Mouse (Mus musculus) midbrain, embryonic 10.5 days (tissue): Measurements from ENCODE around the gene Lrch1. TPM values are rescaled to one million over a fixed set of nuclear protein-coding genes. Genes with fewer than 3 reads are reported as not detected.

Experiments used
- DNase-seq: peaks from one replicate; pipeline ENCODE4 v3.0.0-alpha.2; 2017; ENCODE audit warnings: low spot score
- H3K27ac ChIP-seq: fragments of 300-500 bp; sonication (generic); replicated peaks from 2 replicates; pipeline ENCODE4 v1.5.1; 2016; ENCODE audit warnings: mild to moderate bottlenecking
- H3K27me3 ChIP-seq: fragments of 300-500 bp; sonication (generic); 2 replicates; pipeline ENCODE4 v1.6.1; 2016; ENCODE audit warnings: low read depth, mild to moderate bottlenecking; ENCODE audit not compliant: poor library complexity, severe bottlenecking
- H3K36me3 ChIP-seq: fragments of 300-500 bp; sonication (generic); 2 replicates; pipeline ENCODE4 v1.6.1; 2016; ENCODE audit warnings: mild to moderate bottlenecking, moderate library complexity
- H3K4me1 ChIP-seq: fragments of 300-500 bp; sonication (generic); 2 replicates; pipeline ENCODE4 v1.6.1; 2016
- H3K4me3 ChIP-seq: fragments of 300-500 bp; sonication (generic); 2 replicates; pipeline ENCODE4 v1.5.1; 2016; ENCODE audit warnings: mild to moderate bottlenecking, moderate library complexity
- H3K9me3 ChIP-seq: fragments of 300-500 bp; sonication (generic); replicated peaks from 2 replicates; pipeline ENCODE4 v1.6.1; 2016; ENCODE audit warnings: mild to moderate bottlenecking
- WGBS: fragments of 180-500 bp; shearing (Covaris S2); methylation state at CpG from one replicate; pipeline ENCODE4 v1.1.7; 2016; 5-methylcytosine and 5-hydroxymethylcytosine counted together
- polyA plus RNA-seq: library from polyadenylated mRNA; unstranded; fragments of >200 nt; fragmentation: Nextera tagmentation; extraction: Ambion mirVana; gene quantifications from 2 replicates; pipeline ENCODE4 v1.2.1, GENCODE M21; 2016

Gene Lrch1
- polyA plus RNA-seq, 1 experiment from 2014 or later = 6.4 TPM

DNA sequence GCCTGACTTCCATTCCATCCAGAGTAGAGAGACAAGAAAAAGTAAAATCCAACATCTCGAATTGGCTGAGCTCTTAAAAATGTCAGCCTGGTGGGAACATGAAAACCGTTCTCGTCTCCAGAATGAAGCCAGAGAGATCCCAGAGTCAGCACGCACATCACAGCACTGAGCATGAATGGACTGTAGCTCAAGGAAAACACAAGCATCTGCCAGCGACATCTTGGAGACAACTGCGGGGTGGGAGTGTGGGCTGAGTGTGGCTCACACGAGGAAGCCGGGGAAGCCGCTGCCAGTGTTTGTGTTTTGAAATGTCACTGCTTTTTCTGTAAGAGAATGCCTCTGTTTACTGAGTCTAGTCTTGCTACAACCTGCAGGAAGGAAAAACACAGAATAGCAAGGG, 32.7 kb downstream of the Lrch1 start:
- Histone ChIP-seq H3K4me1 (peaks cover 10% of the 10 kb centered on the region; the same call in 1 of the 2 replicates), H3K36me3 (no peaks in the 10 kb centered on the region), H3K27me3 (no peaks in the 10 kb centered on the region), H3K9me3 (no peaks in the 10 kb centered on the region), H3K27ac (no peak overlapping the region), H3K4me3 (no peak overlapping the region)
- DNase-seq = no peak
- 78% methylated on average over 9 of the region's 9 CpGs for WGBS

DNA sequence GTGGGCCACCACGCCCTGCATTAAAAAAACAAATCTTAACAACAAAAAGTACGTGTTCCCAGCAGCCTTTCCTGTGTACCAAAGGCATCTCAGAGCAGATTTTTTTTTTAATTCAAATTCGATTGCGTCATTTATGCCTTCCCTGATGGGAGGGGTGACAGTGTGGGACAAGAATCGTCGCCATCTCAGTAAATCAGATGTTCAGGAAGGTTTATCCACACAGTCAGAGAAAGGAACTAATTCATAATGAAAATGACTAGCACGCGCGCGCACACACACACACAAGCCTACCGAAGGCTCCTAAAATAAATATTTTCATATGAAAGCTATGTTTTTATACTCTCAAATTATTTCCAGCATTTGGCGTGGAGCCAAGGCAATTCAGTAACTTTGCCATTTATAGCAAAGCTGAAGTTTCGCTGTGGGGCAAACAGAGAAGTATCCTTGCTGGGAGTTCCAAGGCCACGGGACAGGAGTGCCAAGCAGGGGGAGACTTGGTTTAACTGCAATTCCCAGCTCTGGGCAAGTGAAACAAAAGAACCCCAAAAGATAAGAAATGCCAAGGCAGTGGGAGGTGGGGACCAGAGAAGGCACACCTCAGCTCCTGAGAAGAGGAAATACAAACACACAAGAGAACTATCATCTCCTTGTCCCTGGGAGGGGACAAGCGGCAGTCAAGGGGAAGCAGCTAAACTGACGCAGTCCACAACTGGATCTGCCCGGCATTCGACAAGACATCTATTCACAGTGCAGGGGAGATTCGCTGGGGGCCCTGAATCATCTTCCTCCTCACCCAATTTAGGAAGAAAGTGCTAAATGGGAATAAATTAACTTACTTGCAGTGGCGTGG, 34.1 kb downstream of the Lrch1 start:
- WGBS = 92% methylated on average over 20 of the region's 20 CpGs
- Histone ChIP-seq H3K27me3 (no peaks in the 10 kb centered on the region), H3K9me3 (no peaks in the 10 kb centered on the region), H3K36me3 (no peaks in the 10 kb centered on the region), H3K27ac (no peak overlapping the region), H3K4me1 (peaks cover 10% of the 10 kb centered on the region; the same call in 1 of the 2 replicates), H3K4me3 (no peak overlapping the region)
- no peak for DNase-seq

DNA sequence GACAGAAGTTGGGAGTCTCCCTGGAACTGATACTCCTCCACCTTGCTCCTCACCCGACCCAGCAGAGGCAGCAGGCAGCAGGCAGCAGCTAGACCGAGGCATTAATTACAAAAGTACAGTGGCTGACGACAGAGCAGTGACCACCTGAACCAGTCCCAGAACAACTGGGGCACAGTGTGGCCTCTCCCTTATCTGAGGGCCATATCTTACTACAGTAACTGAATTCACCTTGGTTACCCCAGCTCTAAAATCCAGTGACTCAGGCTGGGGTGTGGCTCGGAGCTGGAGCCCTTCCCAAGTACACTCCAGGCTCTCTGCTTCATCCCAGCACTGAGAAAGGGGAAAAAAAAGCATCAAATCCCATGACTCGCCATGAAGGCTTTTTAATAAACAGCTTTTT, 37.3 kb downstream of the Lrch1 start:
- Histone ChIP-seq H3K27me3 (no peaks in the 10 kb centered on the region), H3K4me1 (no peaks in the 10 kb centered on the region), H3K4me3 (no peak overlapping the region), H3K9me3 (no peaks in the 10 kb centered on the region), H3K27ac (no peak overlapping the region), H3K36me3 (no peaks in the 10 kb centered on the region)
- no peak for DNase-seq
- 74% methylated on average over 5 of the region's 5 CpGs for WGBS

DNA sequence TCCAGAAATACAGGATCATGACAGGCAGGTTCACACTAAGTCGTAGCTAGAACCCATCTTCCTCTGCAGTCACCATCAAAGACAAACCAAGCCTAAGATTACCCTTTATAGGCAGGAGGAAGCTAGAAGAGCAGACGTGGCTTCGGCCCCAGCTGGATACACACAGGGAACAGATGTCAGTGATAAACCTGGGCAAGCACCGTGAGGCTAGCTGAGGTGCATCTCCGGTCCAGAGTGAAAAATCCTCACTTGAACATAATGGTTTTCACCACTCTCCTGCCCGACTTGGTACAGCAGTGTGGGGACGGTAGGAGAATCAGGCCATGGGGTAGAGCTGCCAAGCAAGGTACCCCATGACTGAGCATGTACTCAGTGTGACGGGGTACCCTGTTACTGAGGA, 38.7 kb downstream of the Lrch1 start:
- no peak for DNase-seq
- no peaks in the 10 kb centered on the region for H3K4me1 ChIP-seq
- no peaks in the 10 kb centered on the region for H3K9me3 ChIP-seq
- H3K36me3 ChIP-seq = no peaks in the 10 kb centered on the region
- H3K4me3 ChIP-seq = no peak overlapping the region
- H3K27me3 ChIP-seq = no peaks in the 10 kb centered on the region
- 90% methylated on average over 8 of the region's 8 CpGs for WGBS
- H3K27ac ChIP-seq = no peak overlapping the region

DNA sequence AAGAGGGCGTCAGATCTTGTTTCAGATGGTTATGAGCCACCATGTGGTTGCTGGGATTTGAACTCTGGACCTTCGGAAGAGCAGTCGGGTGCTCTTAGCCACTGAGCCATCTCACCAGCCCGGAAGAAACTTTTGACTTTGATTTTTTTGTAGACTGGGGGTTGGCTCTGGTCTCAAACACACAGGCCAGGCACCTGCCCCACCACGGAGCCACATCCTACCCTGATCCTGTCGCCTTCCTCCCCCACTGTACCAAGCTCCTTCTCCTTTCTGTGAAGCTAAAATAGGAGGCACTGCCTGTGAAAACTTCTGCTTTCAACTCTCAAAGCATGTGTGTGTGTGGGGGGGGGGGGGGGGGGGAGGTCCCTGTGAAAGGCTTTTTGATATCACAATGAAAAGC, 39.4 kb downstream of the Lrch1 start:
- WGBS = 89% methylated on average over 6 of the region's 6 CpGs
- Histone ChIP-seq H3K27me3 (no peaks in the 10 kb centered on the region), H3K36me3 (no peaks in the 10 kb centered on the region), H3K4me3 (no peak overlapping the region), H3K4me1 (no peaks in the 10 kb centered on the region), H3K9me3 (no peaks in the 10 kb centered on the region), H3K27ac (no peak overlapping the region)
- no peak for DNase-seq

DNA sequence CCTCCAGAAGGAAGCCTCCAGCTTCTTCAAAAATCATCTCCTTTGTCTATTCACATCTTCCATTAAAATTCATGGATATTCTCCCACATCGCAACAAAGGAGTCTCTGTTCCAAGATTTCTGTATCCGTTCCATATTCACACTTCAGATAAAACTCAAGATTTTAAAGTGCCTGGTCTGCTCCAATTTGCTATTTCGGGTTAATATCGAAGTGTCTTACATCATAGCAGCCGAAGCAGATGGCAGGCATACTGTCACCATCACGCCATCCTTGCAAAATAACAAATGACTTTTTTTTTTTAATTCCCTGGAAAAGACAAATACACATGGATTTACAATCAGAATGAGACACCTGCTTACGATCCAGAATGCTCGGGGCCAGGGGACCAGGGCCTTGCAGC, 40.0 kb downstream of the Lrch1 start:
- H3K27ac ChIP-seq = no peak overlapping the region; the same call in 1 of the 2 replicates

DNA sequence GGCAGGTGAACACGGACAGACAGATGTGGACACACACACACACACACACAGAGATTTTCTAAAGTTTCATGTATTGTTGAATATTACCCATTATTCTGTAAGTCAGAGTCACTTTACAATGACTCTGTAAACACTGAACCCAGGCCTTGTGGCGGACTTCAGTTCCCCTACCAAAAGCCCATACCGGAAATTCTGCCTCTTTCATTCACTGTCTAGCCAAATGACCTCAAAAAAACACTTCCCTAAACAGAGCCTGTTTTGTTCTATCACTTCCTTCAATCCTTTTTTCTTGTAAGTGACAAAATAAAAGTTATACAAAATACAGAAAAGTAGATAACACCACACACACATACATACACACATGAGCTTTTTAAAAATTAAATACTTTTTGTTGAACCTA, 41.7 kb downstream of the Lrch1 start:
- Histone ChIP-seq H3K36me3 (no peaks in the 10 kb centered on the region), H3K27ac (no peak overlapping the region), H3K4me3 (no peak overlapping the region), H3K4me1 (peaks cover 1% of the 10 kb centered on the region), H3K9me3 (no peaks in the 10 kb centered on the region; the same call in 1 of the 2 replicates), H3K27me3 (no peaks in the 10 kb centered on the region)
- WGBS = 87% methylated on average over 3 of the region's 3 CpGs
- DNase-seq = no peak

More for the DNA sequence above, 40.0 kb downstream of the Lrch1 start:
- H3K4me1 ChIP-seq = no peaks in the 10 kb centered on the region
- H3K27me3 ChIP-seq = no peaks in the 10 kb centered on the region
- H3K4me3 ChIP-seq = no peak overlapping the region
- DNase-seq = no peak
- H3K36me3 ChIP-seq = no peaks in the 10 kb centered on the region
- whole genome bisulfite sequencing = 94% methylated on average over 8 of the region's 8 CpGs
- no peaks in the 10 kb centered on the region for H3K9me3 ChIP-seq

DNA sequence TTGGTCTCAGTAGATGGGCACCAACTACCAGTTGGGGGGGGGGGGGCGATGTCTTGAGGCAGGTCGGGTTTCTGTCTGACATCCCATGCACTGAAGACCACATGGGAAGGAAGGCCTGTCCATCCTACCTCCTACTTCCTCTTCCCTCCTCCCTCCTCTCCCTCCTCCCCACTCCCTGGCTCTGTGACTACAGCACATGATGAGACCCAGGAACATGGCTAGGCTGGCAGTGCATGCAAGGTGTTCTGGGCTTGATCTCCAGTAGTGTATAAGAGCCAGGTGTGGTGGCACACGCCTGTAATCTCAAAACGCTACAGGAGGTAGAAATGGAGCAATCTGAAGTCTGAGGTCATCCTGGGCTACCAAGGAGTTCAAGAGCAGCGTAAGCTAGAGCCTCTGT, 43.2 kb downstream of the Lrch1 start:
- H3K36me3 ChIP-seq = no peaks in the 10 kb centered on the region
- no peak overlapping the region for H3K4me3 ChIP-seq
- H3K9me3 ChIP-seq = no peaks in the 10 kb centered on the region; the same call in 1 of the 2 replicates
- H3K27ac ChIP-seq = no peak overlapping the region
- DNase-seq = no peak
- H3K27me3 ChIP-seq = no peaks in the 10 kb centered on the region
- peaks cover 16% of the 10 kb centered on the region for H3K4me1 ChIP-seq
- WGBS = 85% methylated on average over 5 of the region's 5 CpGs

DNA sequence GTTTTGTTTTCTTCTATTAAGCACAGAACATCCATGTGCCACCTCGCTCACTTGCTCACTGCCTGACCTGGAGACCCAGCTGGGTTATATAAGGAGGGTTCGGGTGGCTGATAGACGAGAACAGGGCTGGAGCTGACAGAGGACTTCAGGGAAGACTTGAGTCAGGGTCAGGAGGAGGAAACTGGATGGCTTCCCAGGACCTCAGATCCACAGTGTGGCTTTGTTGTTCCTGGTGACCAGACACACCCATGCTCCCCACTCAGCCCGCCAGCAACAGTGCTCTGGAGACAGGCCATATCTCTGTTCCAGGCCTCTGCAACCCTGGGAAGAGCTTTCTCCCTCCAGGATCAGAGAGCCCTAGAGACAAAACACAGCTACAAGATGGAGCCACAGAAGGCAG, 44.6 kb downstream of the Lrch1 start:
- WGBS = 86% methylated on average over 4 of the region's 4 CpGs
- Histone ChIP-seq H3K9me3 (no peaks in the 10 kb centered on the region; the same call in 1 of the 2 replicates), H3K4me3 (no peak overlapping the region), H3K36me3 (no peaks in the 10 kb centered on the region), H3K27ac (no peak overlapping the region), H3K4me1 (peaks cover 16% of the 10 kb centered on the region), H3K27me3 (no peaks in the 10 kb centered on the region)
- no peak for DNase-seq

DNA sequence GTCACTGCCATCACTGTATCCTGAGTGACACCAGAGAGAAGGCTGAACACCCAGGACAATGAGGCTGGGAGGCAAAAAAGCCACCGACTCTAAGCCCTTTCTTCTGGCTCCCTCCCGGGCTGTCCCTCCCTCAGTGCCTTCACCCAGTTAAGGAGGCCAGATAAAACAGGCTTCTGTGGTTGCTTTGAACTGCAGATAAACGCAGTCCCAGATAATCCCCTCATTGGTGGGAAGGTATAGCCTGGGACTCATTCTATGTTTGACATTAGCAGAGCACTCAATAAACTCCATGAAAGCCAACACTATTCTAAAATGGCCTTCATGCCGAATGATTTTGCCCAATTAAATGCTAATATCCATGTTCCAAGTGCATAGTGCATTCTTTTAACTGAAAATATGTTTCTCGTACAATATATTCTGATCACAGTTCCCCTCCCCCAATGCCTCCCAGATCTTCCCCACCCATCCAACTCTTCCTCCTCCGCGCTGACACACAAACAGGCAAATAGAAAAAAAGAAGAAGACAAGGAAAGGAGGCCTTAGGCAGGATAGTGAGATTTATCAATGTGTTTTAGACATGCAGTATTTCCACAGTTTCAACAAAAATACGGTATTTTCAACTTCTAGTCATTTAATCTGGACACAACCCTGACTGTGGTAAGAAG, 46.8 kb downstream of the Lrch1 start:
- DNase-seq = peak; percentile 53
- H3K4me1 ChIP-seq = peaks cover 16% of the 10 kb centered on the region
- WGBS = 55% methylated on average over 8 of the region's 8 CpGs
- H3K9me3 ChIP-seq = no peaks in the 10 kb centered on the region; the same call in 1 of the 2 replicates
- no peak overlapping the region for H3K4me3 ChIP-seq
- no peaks in the 10 kb centered on the region for H3K27me3 ChIP-seq
- peak overlapping the region; percentile 72 for H3K27ac ChIP-seq
- H3K36me3 ChIP-seq = no peaks in the 10 kb centered on the region

DNA sequence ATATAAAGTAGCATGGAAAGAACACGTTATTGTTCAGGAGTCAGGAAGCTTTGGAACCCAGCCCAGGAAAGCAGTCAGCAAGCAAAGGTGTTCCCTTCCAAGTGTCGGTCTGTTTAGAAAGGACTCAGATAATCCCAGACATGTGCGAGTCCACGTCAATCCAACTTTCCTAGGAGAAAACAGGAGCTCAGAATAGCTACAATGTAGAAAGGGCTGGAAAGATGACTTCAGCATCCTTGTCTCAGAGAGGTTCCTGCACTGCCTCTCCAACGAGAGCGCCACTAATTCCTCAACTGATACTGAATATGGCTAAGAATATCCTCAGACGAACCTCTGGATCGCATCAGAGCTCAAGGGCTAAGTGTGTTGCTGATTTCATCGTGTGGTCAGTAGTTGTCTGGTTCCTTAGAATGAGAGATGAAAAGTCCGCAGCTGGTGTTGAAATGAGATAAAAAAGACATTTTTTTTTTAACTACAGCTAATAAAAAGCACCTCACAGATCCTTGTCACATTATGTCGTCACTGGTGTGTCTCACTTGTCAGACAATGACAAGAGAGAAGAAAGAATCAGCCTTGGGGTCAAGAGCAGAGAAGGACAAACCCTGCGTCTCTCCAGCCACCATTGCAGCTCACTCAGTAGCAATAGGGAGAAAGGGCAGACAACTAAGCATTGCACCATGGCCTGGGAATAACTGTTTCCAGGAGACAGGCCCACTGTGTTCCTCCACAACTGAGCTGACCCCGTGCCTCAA, 47.5 kb downstream of the Lrch1 start:
- Histone ChIP-seq H3K9me3 (no peaks in the 10 kb centered on the region; the same call in 1 of the 2 replicates), H3K36me3 (no peaks in the 10 kb centered on the region), H3K4me3 (no peak overlapping the region), H3K27me3 (no peaks in the 10 kb centered on the region), H3K4me1 (peaks cover 16% of the 10 kb centered on the region), H3K27ac (peak overlapping the region; percentile 72)
- 66% methylated on average over 13 of the region's 13 CpGs for WGBS
- no peak for DNase-seq

DNA sequence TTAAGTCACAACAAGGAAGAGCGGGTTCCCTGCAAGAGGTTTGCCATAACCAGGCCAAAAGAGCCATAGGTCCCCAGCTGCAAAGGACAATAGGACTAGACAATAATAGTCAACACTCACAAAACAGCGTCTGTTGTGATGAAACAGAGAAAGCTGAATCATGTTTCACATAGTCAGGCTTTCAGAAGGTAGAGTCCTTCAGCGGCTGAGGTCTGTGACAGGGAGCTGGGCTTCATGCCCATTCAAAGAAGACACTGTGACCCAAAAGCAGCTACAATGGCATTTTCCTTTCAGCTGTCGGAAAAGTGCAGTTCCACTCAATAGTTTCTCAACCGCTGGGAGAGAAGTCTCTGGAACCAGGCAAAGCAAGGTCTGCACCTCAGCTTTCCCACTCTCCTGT, 48.7 kb downstream of the Lrch1 start:
- peak overlapping the region; percentile 42; the same call in 1 of the 2 replicates for H3K27ac ChIP-seq
- H3K4me1 ChIP-seq = peaks cover 16% of the 10 kb centered on the region
- H3K4me3 ChIP-seq = no peak overlapping the region
- no peaks in the 10 kb centered on the region; the same call in 1 of the 2 replicates for H3K9me3 ChIP-seq
- no peaks in the 10 kb centered on the region for H3K27me3 ChIP-seq
- DNase-seq = no peak
- 90% methylated on average over 5 of the region's 5 CpGs for WGBS
- H3K36me3 ChIP-seq = no peaks in the 10 kb centered on the region
